Mouse (Mus musculus): ENCODE results near the gene Trip12.

DNA sequence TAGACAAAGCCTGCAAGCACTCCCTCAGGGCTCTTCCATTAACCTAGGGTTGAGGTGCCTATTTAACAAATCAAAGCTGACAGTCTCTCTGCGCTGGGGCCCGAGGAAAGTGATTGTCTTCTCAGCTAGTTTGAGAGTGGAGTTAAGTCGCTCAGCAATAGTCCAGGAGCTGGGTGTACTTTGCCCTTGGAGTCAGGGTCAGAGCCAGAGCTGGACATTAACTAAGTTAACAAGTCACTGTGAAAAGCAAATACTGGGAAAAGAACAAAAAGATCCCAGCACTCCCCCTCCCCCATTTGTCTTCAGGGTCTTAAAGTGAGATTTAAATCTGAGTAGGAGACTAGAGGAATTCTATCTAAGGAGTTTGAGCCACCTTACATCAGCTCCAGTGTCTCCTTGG lies 31.8 kb upstream of the Trip12 start:
- TF ChIP-seq CTCF (IDR thresholded peaks at IDR 0.05; ENCODE audit: extremely low read depth, insufficient read length, insufficient replicate concordance, low read depth, low read length) = no peak
- no peak for TF ChIP-seq POLR2A (IDR thresholded peaks at IDR 0.05; ENCODE audit: low read depth, low read length)

Data from small intestine, adult 2 months (tissue).